Mouse (Mus musculus) stomach, embryonic 14.5 days (tissue): Measurements from ENCODE around the gene Ripor2. TPM values are rescaled to one million over a fixed set of nuclear protein-coding genes. Genes with fewer than 3 reads are reported as not detected.

ENCODE experiments used
- ATAC-seq: fragments of 200-750 bp; cut with Nextera tagmentation; 2 replicates; pipeline ENCODE4 v1.8.0; 2017; ENCODE audit warnings: low read depth, moderate TSS enrichment; ENCODE audit not compliant: insufficient number of reproducible peaks, insufficient read depth, low FRiP score
- H3K27ac ChIP-seq: fragments of 300-500 bp; sonication (generic); 2 replicates; pipeline ENCODE4 v1.5.1; 2014; ENCODE audit warnings: mild to moderate bottlenecking, low read length, moderate library complexity, mixed read lengths
- H3K27me3 ChIP-seq: fragments of 300-500 bp; sonication (generic); 2 replicates; pipeline ENCODE4 v1.6.1; 2014; ENCODE audit warnings: low read length, control low read depth, mixed read lengths; ENCODE audit not compliant: control insufficient read depth, insufficient read depth
- H3K36me3 ChIP-seq: fragments of 300-500 bp; sonication (generic); 2 replicates; pipeline ENCODE4 v1.6.1; 2014; ENCODE audit warnings: mild to moderate bottlenecking, control low read depth, low read length, moderate library complexity, mixed read lengths; ENCODE audit not compliant: control insufficient read depth, insufficient read depth
- H3K4me1 ChIP-seq: fragments of 300-500 bp; sonication (generic); 2 replicates; pipeline ENCODE4 v1.6.1; 2014; ENCODE audit warnings: low read length, control low read depth, mixed read lengths; ENCODE audit not compliant: control insufficient read depth, insufficient read depth
- H3K4me2 ChIP-seq: fragments of 300-500 bp; sonication (generic); replicated peaks from 2 replicates; pipeline ENCODE4 v1.6.1; 2014; ENCODE audit warnings: low read depth, low read length, control low read depth
- H3K4me3 ChIP-seq: fragments of 300-500 bp; sonication (generic); 2 replicates; pipeline ENCODE4 v1.5.1; 2014; ENCODE audit warnings: low read depth, low read length, control low read depth
- H3K9ac ChIP-seq: fragments of 300-500 bp; sonication (generic); replicated peaks from 2 replicates; pipeline ENCODE4 v1.6.1; 2014; ENCODE audit warnings: low read depth, mild to moderate bottlenecking, control low read depth, low read length, moderate library complexity, mixed read lengths
- H3K9me3 ChIP-seq: fragments of 300-500 bp; sonication (generic); 2 replicates; pipeline ENCODE4 v1.6.1; 2016; ENCODE audit warnings: low read depth, low read length, control low read depth; ENCODE audit not compliant: control insufficient read depth
- WGBS: fragments of 180-500 bp; shearing (Covaris S2); extraction: QIAGEN DNeasy Blood & Tissue Kit; methylation state at CpG from one replicate; pipeline ENCODE4 v1.1.7; 2014; 5-methylcytosine and 5-hydroxymethylcytosine counted together
- polyA plus RNA-seq: library from polyadenylated mRNA; unstranded; fragments of >200 nt; fragmentation: Nextera tagmentation; extraction: Ambion mirVana; gene quantifications from 2 replicates; pipeline ENCODE4 v1.2.1, GENCODE M21; 2014

The Ripor2 gene
- polyA plus RNA-seq, 1 experiment from 2014 or later = 2.3 TPM

DNA sequence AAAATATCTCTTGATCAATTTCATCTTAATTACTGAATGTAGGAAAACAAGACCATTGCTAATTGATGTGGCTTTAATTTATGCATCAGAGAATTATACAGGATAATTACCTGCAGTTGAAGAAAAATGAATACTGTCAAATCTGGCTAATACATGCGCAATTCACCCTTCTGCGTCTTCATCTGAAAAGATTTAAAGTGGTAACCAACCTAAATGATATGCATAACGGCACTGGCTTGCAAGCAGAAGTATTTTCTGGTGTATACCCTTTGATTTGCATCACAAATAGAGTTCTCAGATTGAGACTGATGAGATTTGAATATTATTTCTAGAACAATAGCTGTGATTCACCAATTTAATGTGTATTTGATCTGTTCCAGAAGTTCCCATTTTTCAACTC, 66.7 kb downstream of the Ripor2 start:
- H3K4me1 ChIP-seq = no peaks in the 10 kb centered on the region
- no peaks in the 10 kb centered on the region for H3K9me3 ChIP-seq
- no peak for ATAC-seq
- no peaks in the 10 kb centered on the region for H3K27me3 ChIP-seq
- no peaks in the 10 kb centered on the region for H3K36me3 ChIP-seq
- 89% methylated on average over 3 of the region's 3 CpGs for WGBS
- H3K27ac ChIP-seq = no peak overlapping the region
- H3K4me2 ChIP-seq = no peak overlapping the region
- H3K9ac ChIP-seq = no peak overlapping the region
- no peak overlapping the region for H3K4me3 ChIP-seq

DNA sequence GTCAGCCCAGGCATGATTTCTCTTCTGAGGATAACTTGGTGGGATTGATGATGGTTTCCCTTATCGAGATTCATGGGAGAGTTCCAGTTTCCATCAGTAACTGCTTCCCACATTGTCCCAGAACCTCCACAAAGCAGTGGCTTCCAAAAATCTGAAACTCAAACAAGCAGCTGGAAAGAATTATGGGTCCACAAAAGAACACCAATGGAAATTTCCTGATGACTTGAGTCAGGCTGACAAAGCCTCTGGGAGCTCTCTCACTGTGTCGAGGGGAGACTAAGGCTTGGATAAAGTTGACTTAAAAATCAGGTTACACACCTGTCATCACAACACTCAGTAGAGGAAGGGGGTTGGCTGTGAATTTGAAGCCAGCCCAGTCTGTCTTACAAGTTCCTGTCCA, 67.1 kb downstream of the Ripor2 start:
- Histone ChIP-seq H3K27ac (no peak overlapping the region), H3K9me3 (no peaks in the 10 kb centered on the region), H3K27me3 (no peaks in the 10 kb centered on the region), H3K4me2 (no peak overlapping the region), H3K4me3 (no peak overlapping the region), H3K4me1 (no peaks in the 10 kb centered on the region), H3K36me3 (no peaks in the 10 kb centered on the region), H3K9ac (no peak overlapping the region)
- 50% methylated on average over 2 of the region's 2 CpGs for WGBS
- no peak for ATAC-seq

DNA sequence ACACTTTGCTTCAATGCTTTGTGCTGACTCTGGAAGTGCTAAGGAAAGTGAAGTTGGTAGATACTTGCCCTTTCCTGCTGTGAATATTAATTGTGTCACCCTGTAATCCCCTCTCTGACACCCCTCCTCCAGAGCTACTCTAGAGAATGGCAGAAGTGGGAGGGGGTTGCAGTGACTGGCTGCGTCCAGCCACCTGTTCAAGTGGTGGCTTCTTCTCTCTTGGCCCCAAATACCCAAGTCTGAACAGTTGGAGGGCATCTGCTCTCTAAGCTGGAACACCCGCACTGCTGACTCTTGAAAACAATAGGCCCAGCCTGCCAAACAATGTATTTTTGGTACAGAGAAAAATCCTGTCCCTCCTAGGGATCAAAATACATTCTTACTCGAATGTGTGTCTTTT, 69.0 kb downstream of the Ripor2 start:
- no peaks in the 10 kb centered on the region for H3K4me1 ChIP-seq
- no peak overlapping the region for H3K9ac ChIP-seq
- H3K4me3 ChIP-seq = no peak overlapping the region
- H3K36me3 ChIP-seq = no peaks in the 10 kb centered on the region
- ATAC-seq = no peak
- no peaks in the 10 kb centered on the region for H3K27me3 ChIP-seq
- no peak overlapping the region for H3K4me2 ChIP-seq
- no peaks in the 10 kb centered on the region for H3K9me3 ChIP-seq
- WGBS = 72% methylated on average over 3 of the region's 3 CpGs
- no peak overlapping the region for H3K27ac ChIP-seq

DNA sequence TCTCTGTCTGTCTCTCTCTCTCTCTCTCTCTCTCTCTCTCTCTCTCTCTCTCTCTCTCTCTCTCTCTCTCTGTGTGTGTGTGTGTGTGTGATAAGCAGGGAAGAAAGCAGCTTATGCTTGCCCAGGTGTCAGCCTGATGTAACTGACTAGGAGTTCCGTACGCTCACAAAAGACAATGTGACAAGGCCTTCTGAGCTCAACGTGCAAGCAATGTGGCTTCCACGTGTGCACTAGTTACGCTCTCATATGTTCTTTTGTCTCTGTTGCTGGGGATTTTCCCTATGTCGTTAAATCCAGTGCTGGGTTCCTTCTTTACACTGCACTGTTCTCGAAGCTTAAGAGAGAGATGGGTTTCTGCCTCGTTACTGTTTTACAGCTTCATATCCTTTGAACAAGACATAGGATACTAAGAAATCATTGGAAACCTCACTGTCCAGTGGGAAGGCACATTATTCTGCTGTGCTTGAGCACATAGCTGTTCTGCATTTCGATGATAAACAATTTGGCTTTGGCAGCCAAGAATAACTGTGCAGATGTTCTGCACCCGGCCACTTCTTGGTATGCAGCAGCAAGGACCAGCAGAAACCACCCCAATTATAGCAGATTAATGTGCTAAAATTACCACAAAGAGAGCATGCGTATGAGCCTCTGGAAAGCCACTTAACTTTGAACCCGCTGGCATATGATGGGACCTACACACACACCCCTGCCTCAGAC, 73.1 kb downstream of the Ripor2 start:
- Histone ChIP-seq H3K9ac (no peak overlapping the region), H3K27ac (no peak overlapping the region)

DNA sequence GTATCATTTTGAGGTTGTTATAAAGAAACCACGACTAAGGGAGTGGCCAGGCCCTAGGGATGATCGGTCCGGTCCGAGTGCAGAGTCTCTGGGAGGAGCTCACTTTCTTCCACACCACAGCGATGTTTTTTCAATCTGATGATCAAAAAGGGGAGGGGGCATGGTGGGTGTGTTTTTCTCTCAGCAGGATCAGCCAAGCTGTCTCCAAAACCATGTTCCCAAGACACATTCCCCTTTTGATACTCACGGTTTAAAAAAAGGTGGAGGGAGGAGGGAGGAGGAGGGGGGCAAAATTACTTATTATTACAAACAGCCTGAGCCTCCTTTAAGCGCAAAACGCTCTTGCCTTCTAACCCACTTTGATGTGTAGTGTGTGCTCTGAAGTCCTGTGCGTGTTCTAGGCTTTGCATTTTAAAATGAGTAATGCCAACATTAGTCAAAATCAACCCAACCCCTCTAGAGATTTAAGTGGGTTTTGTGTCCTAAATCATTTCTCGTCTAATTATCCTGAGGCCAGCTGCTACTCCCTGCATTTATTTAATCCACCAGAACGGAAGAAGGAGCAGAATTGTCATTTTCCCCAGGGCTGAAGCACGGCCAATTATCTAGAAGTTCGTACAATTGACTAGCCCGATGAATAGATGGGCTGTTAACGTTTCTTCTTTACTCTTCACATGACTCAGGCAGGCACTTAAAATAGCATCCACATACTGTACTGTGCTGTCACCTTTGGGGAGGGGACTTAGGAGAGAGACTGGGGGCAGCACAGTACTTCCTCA, 74.9 kb downstream of the Ripor2 start:
- no peak overlapping the region for H3K4me2 ChIP-seq
- no peak overlapping the region for H3K27ac ChIP-seq
- H3K9me3 ChIP-seq = no peaks in the 10 kb centered on the region
- no peak for ATAC-seq
- no peaks in the 10 kb centered on the region for H3K36me3 ChIP-seq
- no peak overlapping the region for H3K9ac ChIP-seq
- WGBS = 42% methylated on average over 15 of the region's 15 CpGs
- H3K4me1 ChIP-seq = no peaks in the 10 kb centered on the region
- no peak overlapping the region for H3K4me3 ChIP-seq
- H3K27me3 ChIP-seq = no peaks in the 10 kb centered on the region

More for the DNA sequence above, 73.1 kb downstream of the Ripor2 start:
- WGBS = 73% methylated on average over 12 of the region's 12 CpGs
- no peaks in the 10 kb centered on the region for H3K9me3 ChIP-seq
- no peak overlapping the region for H3K4me3 ChIP-seq
- no peaks in the 10 kb centered on the region for H3K27me3 ChIP-seq
- no peak for ATAC-seq
- H3K36me3 ChIP-seq = no peaks in the 10 kb centered on the region
- no peaks in the 10 kb centered on the region for H3K4me1 ChIP-seq
- no peak overlapping the region for H3K4me2 ChIP-seq

DNA sequence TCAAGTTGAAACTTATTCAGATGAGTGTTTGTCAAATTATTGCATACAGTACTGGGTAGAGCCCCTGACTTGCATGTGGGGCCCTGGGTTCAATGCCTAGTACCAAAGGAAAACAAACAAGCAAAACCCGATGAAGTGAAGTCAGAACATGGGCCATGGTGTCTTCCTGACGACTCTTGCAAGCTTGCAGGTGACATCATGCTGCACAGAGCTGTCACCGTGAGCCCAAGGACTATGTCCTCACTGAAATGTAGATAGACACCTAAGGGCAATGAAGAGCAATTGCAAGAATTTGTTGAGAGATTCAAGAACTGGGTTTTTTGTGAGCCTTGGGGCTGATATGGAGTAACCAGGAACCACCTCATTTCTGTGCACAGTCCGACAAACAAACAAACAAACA, 84.8 kb downstream of the Ripor2 start:
- Histone ChIP-seq H3K36me3 (no peaks in the 10 kb centered on the region), H3K4me2 (no peak overlapping the region), H3K4me3 (no peak overlapping the region), H3K27me3 (no peaks in the 10 kb centered on the region), H3K9me3 (no peaks in the 10 kb centered on the region), H3K27ac (no peak overlapping the region), H3K4me1 (no peaks in the 10 kb centered on the region), H3K9ac (no peak overlapping the region)
- WGBS = 80% methylated on average over 4 of the region's 4 CpGs
- ATAC-seq = no peak

DNA sequence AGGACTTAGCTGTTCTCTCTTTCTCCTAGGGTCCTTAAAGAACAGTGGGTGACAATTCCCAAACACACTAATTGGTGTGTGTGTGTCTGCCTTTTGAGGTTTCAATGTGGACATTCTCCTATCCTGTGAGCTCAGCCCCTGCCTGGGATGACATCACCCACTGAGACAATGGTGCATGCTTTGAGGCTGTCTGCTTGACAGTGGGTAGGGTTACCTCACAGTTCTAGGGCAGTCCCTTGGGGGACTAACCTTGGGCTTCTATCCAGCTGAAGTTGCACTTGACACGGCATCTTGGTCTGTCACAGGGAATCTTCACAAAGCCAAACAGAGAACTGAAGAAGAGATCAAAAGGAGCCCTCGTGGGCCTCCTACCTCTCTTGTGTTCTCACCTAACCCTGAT, 86.6 kb downstream of the Ripor2 start:
- Histone ChIP-seq H3K27me3 (no peaks in the 10 kb centered on the region), H3K4me3 (no peak overlapping the region), H3K9me3 (no peaks in the 10 kb centered on the region), H3K36me3 (no peaks in the 10 kb centered on the region), H3K27ac (no peak overlapping the region), H3K9ac (no peak overlapping the region), H3K4me2 (no peak overlapping the region), H3K4me1 (no peaks in the 10 kb centered on the region)
- WGBS = 52% methylated on average over 2 of the region's 2 CpGs
- no peak for ATAC-seq

DNA sequence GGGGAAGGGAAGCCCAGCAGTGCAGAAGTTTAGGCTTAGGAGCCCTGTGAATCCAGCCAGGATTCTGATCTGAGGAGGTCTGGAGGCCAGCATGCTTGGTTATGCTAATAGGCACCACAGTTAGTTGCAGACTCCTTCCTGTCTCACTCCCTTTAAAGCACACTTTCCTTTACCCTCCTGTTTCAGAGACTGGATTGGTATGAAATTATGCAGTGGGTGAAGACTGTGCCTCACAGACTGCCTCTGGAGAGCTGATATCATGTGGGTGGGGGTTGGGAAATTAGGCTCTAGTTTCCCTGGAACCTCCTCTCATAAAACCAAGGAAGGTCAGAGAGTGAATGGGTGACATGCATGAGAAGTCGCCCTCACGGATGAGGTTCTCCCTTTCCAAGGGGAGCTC, 88.7 kb downstream of the Ripor2 start:
- Histone ChIP-seq H3K27ac (no peak overlapping the region), H3K4me1 (no peaks in the 10 kb centered on the region), H3K9ac (no peak overlapping the region), H3K4me3 (no peak overlapping the region), H3K27me3 (no peaks in the 10 kb centered on the region), H3K9me3 (no peaks in the 10 kb centered on the region), H3K4me2 (no peak overlapping the region), H3K36me3 (no peaks in the 10 kb centered on the region)
- no peak for ATAC-seq
- 84% methylated on average over 2 of the region's 2 CpGs for WGBS
